In the genomic region with DNA sequence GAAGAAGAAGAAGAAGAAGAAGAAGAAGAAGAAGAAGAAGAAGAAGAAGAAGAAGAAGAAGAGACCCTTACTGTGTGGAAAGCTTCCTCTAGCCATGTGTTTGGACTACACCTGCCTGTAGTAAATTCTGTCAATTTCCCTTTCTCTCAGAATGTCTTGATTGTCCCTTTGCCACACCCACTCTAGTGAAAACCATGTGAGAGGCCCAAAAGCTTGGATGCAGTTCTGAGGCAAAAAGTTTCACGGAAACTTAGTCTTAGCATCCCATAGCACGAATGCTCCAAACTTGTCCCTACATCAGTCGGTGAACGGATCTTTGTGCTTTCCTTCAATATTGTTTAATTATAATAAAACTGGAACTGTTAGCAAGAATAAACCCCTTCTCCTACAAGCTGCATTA, we compare ENCODE assay signal across 19 mouse cellular contexts.
DNase-seq lines count a peak whose midpoint lies in the region.
"Had no signal": no experiment of that assay in that cellular context is flagged by ENCODE, and none has a peak within 500 bp of the region (broad histone marks: within the 10 kb centered on the region; RNA-seq: fewer than 3 reads in every experiment).

No protein-coding gene starts in this region.

- H3K4me3 ChIP-seq in macrophage (ENCODE audit: inconsistent target), result no peak overlapping the region
- H3K4me3 ChIP-seq: embryonic facial prominence, embryonic 13.5 days; embryonic facial prominence, embryonic 15.5 days; forebrain, embryonic 13.5 days; forebrain, embryonic 15.5 days had no signal

- 98% methylated on average over 4 of the region's 4 CpGs for WGBS in macrophage (ENCODE audit: missing documents)

- peak overlapping the region; percentile 24; the same call in 1 of the 2 replicates for H3K27ac ChIP-seq in macrophage
- H3K27ac ChIP-seq: embryonic facial prominence, embryonic 13.5 days; embryonic facial prominence, embryonic 15.5 days; forebrain, embryonic 13.5 days; forebrain, embryonic 15.5 days had no signal

- H3K36me3 ChIP-seq in macrophage (ENCODE audit: inconsistent target), result no peaks in the 10 kb centered on the region
- H3K36me3 ChIP-seq: embryonic facial prominence, embryonic 13.5 days; embryonic facial prominence, embryonic 15.5 days; forebrain, embryonic 15.5 days had no signal

- H3K79me2 ChIP-seq in macrophage (ENCODE audit: inconsistent target), result no peaks in the 10 kb centered on the region

- peak; percentile 56 for DNase-seq in R1 (ENCODE audit: low read depth, low spot score)
- DNase-seq in ZHBTc4 (ENCODE audit: low read depth, low spot score), result peak; percentile 33
- no peak for DNase-seq in left cerebral cortex, postnatal 14 days (ENCODE audit: low spot score in 2 of 2)
- DNase-seq in cerebellum, postnatal 4 days (ENCODE audit: low spot score in 2 of 2), result no peak
- DNase-seq: adrenal gland, adult 2 months; adrenal gland, postnatal 10 days; adrenal gland, postnatal 25 days; cerebellum, adult 11 months; cerebellum, adult 18-20 months; cerebellum, adult 8-10 months; cerebellum, adult 9-11 months; cerebellum, postnatal 14 days; embryo, embryonic 11 days; forebrain, postnatal 0 days had no signal

- intact Hi-C loops in left cerebral cortex, postnatal 14 days (cut with DNase I), result no loop called here

Comparison
In these comparisons a context has a peak if more than half of its experiments do, and no peak if none do; other contexts are left out.
1. DNase-seq: peak in R1 (single experiment) and ZHBTc4 (single experiment); none in left cerebral cortex, postnatal 14 days (0 of 2) and cerebellum, postnatal 4 days (0 of 2).